Mouse (Mus musculus): ENCODE results near the gene Frg2f1.
A peak's percentile ranks its signal among the peaks of the same experiment; 100 is the strongest.

Frg2f1 gene

DNA sequence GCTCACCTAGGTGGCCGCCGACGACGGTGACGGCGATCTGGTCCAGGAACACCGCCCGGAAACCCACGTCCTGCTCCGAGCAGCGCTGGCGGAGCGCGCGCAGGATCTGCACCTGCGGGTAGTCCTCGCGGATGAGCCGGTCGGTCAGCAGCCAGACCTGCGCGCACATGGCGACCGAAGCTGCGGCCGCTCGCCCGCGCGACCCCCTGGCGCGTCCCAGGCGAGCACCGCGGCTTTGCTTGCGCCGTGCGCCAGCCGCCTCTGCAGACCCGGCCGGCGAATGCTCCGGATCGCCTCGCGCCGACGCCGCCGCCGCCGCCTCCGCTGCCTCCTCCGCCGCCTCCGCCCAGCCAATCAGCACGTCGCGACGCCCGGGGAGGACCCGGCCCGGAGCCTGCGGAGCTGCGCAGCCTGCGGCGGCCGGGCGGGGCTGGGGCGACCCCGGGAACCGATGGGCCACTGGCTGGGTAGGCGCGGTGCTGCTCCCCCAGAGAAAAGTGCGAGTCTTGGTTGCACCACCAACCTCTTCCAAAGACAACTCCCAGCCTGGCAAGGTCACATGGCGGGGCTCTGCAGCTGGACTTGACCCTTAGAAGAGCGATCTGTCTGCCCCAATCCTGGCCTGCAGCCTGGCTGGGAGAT lies 46.9 kb downstream of the Frg2f1 start, which contains the start of gene Rimkla:
Gene Rimkla (minus strand): TSS at position 338 of the 642 bp plus-strand sequence.
- peak; percentile 54 to 64 for DNase-seq (ENCODE audit: low spot score in 2 of 2)

DNA sequence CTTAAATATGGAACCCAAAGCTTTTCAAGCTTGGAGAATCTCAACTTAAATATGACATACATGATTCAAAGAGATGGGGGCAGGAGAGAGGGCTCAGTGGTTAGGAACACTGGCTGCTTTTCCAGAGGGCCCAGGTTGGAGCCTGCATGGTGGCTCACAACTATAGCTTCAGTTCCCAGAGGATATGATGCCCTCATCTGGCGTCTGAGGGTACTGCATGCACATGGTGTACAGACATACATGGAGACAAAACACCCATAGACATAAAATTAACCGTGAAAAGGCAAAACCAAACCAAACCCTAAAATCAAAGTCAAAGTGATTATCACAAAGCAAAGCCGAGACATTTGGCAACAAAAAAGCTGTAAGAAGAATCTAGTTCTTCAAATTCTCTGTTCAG lies 48.5 kb downstream of the Frg2f1 start:
- DNase-seq (ENCODE audit: low spot score in 2 of 2): peak in 1 of 2 experiments; percentile 37

DNA sequence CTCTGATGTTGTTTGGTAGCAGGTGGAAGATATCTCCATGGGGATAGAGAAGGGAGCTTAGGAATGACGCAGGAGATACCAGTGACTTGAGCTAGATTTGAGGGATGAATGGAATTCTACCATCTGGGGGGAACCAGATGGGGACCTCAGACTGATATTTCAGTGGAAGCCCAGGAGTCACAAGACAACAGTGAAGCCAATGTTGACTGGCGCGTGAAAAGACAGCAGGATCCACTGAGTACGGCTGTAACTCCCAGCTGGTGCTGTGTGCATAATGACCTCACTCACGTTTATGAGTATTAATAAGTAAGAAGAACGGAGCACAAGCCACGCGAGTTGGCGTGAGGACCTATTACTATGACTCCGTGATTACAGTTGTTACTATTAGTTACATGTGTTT lies 49.7 kb downstream of the Frg2f1 start:
- no peak for DNase-seq (ENCODE audit: low spot score in 2 of 2)

DNA sequence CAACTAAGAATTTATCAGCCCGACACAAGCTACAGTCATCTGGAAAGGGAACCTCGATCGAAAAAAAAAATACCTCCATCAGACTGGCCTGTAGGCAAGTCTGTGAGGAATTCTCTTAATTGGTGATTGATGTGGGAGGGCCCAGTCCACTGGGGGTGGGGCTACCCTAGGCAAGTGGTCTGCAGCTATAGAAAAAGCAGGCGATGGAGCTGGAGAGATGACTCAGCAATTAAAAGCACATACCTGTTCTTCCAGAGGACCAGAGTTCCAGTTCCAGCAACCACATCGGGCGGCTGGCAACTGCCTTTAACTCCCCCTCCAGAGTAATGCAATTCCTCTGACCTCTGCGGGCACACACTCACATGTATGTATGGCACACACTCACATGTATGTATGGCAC lies 54.4 kb downstream of the Frg2f1 start:
- DNase-seq (ENCODE audit: low spot score in 2 of 2): no peak

DNA sequence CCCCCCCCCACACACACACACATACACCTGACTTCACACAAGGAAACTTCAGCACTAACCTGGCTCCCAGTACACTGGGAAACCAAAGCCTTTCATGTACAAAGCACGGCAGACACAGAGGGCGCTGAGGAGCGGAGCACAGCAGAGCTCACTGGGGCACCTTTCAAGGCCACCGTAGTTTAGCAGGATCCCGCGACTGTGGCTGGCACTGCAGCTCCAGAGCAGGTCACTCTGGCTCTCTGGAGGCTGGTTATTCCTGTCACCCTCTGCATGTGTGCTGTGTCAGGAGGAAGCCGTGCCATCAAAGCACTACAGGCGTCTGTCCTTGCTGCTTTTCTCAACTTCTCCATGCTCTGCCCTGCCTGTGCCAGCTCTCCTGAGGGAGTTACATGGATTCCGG lies 56.3 kb downstream of the Frg2f1 start:
- no peak for DNase-seq (ENCODE audit: low spot score in 2 of 2)

All from frontal cortex, postnatal 36 days (tissue).